Mouse (Mus musculus): ENCODE data around the gene Dio1. TPM values are rescaled to one million over a fixed set of nuclear protein-coding genes. Genes with fewer than 3 reads are reported as not detected.

The Dio1 gene
- polyA plus RNA-seq, 1 experiment from 2014 or later: not detected

- no peak overlapping the region for H3K4me3 ChIP-seq (replicated peaks)
- no peak overlapping the region for H3K9ac ChIP-seq (replicated peaks)
- no peaks in the 10 kb centered on the region for H3K27me3 ChIP-seq
- no peak for ATAC-seq (ENCODE audit: insufficient number of reproducible peaks, insufficient read depth, low FRiP score, low TSS enrichment, low read depth)
- WGBS: 30% methylated on average over 8 of the region's 8 CpGs
- no peak overlapping the region for H3K4me2 ChIP-seq
- no peak overlapping the region for H3K27ac ChIP-seq
- H3K9me3 ChIP-seq: no peaks in the 10 kb centered on the region
- peaks cover 35% of the 10 kb centered on the region for H3K36me3 ChIP-seq
- peaks cover 8% of the 10 kb centered on the region; the same call in 1 of the 2 replicates for H3K4me1 ChIP-seq (replicated peaks)
Observed at GRCm38 (mm10) chr4:107278188-107278707, 28.7 kb downstream of the Dio1 start.

DNA sequence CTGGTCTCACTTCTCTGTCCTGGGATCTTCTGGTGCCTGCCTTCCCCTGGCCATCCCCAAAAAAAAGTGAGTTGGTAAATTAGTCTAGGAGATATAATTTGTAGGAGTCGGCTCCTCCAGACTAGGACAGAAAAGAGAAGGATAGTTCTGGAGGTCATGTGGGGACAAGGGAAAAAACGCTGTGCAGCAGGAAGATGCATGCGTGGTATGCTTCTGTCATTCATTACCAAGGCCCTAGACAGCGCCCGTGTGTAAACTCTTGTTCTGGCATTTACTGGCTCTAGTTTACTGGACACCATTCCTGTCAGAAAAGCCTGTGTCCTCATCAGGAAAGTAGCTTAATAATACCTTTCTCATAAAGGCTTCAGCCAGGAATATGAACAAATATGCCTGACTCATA lies 32.5 kb downstream of the Dio1 start:
- Histone ChIP-seq H3K27ac (0 out of 2 replicates have a peak overlapping the region, but pooled peaks have one; percentile 14), H3K9me3 (no peaks in the 10 kb centered on the region), H3K4me2 (no peak overlapping the region), H3K36me3 (peaks cover 20% of the 10 kb centered on the region; the same call in 1 of the 2 replicates), H3K27me3 (no peaks in the 10 kb centered on the region), H3K4me3 (replicated peaks) (no peak overlapping the region), H3K9ac (replicated peaks) (no peak overlapping the region), H3K4me1 (replicated peaks) (peaks cover 8% of the 10 kb centered on the region; the same call in 1 of the 2 replicates)
- WGBS: 68% methylated on average over 5 of the region's 5 CpGs
- no peak for ATAC-seq (ENCODE audit: insufficient number of reproducible peaks, insufficient read depth, low FRiP score, low TSS enrichment, low read depth)

DNA sequence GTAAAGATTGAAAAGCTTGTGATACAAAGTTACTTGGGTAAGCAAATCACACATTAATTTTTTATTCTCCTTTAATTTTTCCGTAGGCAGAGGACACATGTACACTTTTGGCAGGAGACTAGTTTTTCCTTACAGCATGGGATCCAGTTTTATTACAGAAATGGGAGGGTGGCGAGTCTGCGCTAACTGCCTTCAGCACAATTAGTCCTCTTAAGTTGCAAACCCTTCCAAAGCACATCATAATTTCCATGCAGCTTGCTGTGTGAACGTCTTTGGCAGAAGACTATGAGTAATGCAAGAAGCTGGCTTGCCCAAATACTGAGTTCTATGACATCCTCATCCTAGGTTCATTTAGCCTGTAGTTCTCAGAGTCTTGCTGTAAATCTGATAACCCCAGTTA lies 33.3 kb downstream of the Dio1 start:
- Histone ChIP-seq H3K4me1 (replicated peaks) (peaks cover 8% of the 10 kb centered on the region; the same call in 1 of the 2 replicates), H3K27me3 (no peaks in the 10 kb centered on the region), H3K27ac (0 out of 2 replicates have a peak overlapping the region, but pooled peaks have one; percentile 14), H3K9ac (replicated peaks) (no peak overlapping the region), H3K4me3 (replicated peaks) (no peak overlapping the region), H3K4me2 (no peak overlapping the region), H3K9me3 (no peaks in the 10 kb centered on the region), H3K36me3 (peaks cover 21% of the 10 kb centered on the region; the same call in 1 of the 2 replicates)
- 44% methylated on average over 4 of the region's 4 CpGs for WGBS
- ATAC-seq (ENCODE audit: insufficient number of reproducible peaks, insufficient read depth, low FRiP score, low TSS enrichment, low read depth): no peak

DNA sequence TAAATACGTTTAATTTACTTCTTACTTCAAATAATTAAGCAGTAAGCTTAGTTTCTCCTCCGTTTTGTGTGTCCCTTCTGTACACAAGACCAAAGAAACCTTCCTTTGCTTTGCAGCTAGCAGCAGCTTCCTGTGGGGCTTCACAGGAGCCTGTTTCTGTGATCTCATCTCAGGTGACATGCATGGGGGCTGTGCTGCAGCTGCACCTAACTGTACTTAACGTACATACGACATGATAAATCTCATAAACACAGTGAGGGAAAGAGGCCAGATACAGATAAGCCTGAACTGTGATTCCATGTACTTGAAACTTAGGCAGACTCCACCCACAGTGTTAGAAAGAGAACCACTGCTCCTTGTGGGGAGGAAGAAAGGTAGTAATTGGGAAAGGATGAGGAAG lies 47.0 kb downstream of the Dio1 start:
- ATAC-seq (ENCODE audit: insufficient number of reproducible peaks, insufficient read depth, low FRiP score, low TSS enrichment, low read depth): no peak
- H3K27ac ChIP-seq: no peak overlapping the region
- WGBS: 53% methylated on average over 4 of the region's 4 CpGs

DNA sequence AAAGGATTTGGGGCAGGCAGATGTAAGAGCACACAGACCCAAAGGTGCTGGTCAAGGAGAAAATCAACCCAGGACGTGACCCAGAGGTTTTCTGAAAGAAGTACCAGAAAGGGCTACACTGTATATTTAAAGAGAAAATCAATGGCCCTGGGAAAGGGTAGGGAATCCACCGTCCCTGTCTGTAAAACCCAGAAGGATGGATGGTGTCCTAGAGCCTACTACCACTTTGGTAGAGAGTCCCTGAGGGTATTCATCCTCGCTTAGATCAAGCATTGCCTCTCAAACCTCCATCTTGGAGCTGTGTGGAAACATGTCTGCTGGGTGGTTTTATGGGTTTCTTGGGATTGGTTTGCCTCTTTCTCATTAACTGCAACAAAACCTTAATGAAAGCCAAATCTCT lies 52.6 kb downstream of the Dio1 start:
- 15% methylated on average over 3 of the region's 3 CpGs for WGBS

More for the DNA sequence above, 47.0 kb downstream of the Dio1 start:
- Histone ChIP-seq H3K27me3 (no peaks in the 10 kb centered on the region), H3K36me3 (peaks cover 14% of the 10 kb centered on the region), H3K9me3 (peaks cover 3% of the 10 kb centered on the region; the same call in 1 of the 2 replicates), H3K4me1 (replicated peaks) (peaks cover 8% of the 10 kb centered on the region; the same call in 1 of the 2 replicates), H3K9ac (replicated peaks) (no peak overlapping the region), H3K4me3 (replicated peaks) (no peak overlapping the region), H3K4me2 (no peak overlapping the region)

DNA sequence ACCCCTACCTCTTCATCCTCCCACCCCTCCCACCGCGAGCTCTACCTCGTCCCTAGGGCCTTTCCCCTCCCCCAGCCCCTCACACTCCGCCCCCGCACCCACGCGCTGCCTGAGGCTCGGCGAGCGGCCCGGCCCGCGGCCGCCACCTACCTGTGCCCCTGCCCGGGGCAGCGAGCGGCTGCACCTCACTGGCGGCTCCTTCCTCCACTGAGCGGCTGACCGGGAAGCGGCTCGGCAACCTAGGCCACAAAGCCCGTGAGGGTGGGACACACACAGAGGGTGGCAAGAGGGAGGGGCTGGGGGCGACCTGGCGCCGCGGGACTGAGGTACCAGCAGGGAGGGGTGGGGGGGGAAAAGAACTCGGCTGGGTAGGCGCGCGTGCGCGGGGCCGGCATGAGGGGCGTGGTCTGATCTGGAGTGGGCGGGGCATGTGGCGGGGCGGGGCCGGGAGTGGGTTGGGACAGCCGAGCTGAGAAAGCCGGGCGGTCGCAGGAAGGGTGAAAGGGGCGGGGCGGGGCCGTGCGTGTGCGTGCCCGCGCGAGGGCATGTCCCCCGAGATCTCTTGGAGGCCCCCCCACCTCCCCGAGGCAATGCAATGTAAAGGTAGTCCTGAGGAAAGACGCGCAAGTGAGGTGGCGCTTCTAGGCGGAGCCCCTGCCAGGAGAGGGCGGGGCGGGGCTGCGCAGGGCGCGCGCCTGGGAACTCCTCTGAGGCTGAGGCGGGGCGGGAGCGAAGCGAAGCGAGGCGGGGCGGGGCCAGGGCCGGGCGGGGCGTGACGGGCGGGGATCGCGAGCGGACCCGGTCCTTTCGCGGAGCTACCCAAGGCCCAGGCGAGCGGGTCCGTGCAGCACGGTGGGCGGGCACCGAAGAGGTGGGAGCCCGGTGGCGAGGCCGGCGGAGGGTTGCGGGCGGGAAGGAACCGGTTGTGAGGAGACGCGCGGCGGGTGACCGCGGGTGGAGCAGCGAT lies 53.6 kb downstream of the Dio1 start, which contains the start of the genes Lrrc42 and Hspb11:
Gene Lrrc42, minus strand, starts transcription at position 408 of the 967 bp plus-strand sequence.
Gene Hspb11, plus strand, starts transcription at position 469 of the 967 bp plus-strand sequence.
- Histone ChIP-seq H3K4me2 (peak within 1 kb of the TSS; percentile 78), H3K9me3 (no peaks in the 10 kb centered on the region), H3K27me3 (no peaks in the 10 kb centered on the region), H3K4me1 (replicated peaks) (peaks cover 32% of the 10 kb centered on the region), H3K9ac (replicated peaks) (peak within 1 kb of the TSS; percentile 81), H3K27ac (peak within 1 kb of the TSS; percentile 85), H3K4me3 (replicated peaks) (peak within 1 kb of the TSS; percentile 76), H3K36me3 (no peaks in the 10 kb centered on the region)
- ATAC-seq (ENCODE audit: insufficient number of reproducible peaks, insufficient read depth, low FRiP score, low TSS enrichment, low read depth): peak; percentile 98
- under 1% methylated on average over 84 of the region's 101 CpGs for WGBS

More for the DNA sequence above, 52.6 kb downstream of the Dio1 start:
- Histone ChIP-seq H3K36me3 (no peaks in the 10 kb centered on the region), H3K4me1 (replicated peaks) (peaks cover 29% of the 10 kb centered on the region), H3K27me3 (no peaks in the 10 kb centered on the region), H3K4me3 (replicated peaks) (peak overlapping the region; percentile 76), H3K27ac (peak overlapping the region; percentile 85), H3K9ac (replicated peaks) (peak overlapping the region; percentile 81), H3K4me2 (peak overlapping the region; percentile 67), H3K9me3 (no peaks in the 10 kb centered on the region)
- ATAC-seq (ENCODE audit: insufficient number of reproducible peaks, insufficient read depth, low FRiP score, low TSS enrichment, low read depth): no peak

- peaks cover 37% of the 10 kb centered on the region for H3K4me1 ChIP-seq (replicated peaks)
- H3K27ac ChIP-seq: peak overlapping the region; percentile 81; the same call in 1 of the 2 replicates
- no peaks in the 10 kb centered on the region for H3K27me3 ChIP-seq
- WGBS: under 1% methylated on average over 11 of the region's 11 CpGs
- H3K9me3 ChIP-seq: no peaks in the 10 kb centered on the region
- peak overlapping the region; percentile 78 for H3K4me2 ChIP-seq
- peak overlapping the region; percentile 76 for H3K4me3 ChIP-seq (replicated peaks)
- no peak for ATAC-seq (ENCODE audit: insufficient number of reproducible peaks, insufficient read depth, low FRiP score, low TSS enrichment, low read depth)
- H3K9ac ChIP-seq (replicated peaks): peak overlapping the region; percentile 81
- H3K36me3 ChIP-seq: peaks cover under 1% of the 10 kb centered on the region; the same call in 1 of the 2 replicates
Observed at GRCm38 (mm10) chr4:107252522-107252921, 54.4 kb downstream of the Dio1 start.

DNA sequence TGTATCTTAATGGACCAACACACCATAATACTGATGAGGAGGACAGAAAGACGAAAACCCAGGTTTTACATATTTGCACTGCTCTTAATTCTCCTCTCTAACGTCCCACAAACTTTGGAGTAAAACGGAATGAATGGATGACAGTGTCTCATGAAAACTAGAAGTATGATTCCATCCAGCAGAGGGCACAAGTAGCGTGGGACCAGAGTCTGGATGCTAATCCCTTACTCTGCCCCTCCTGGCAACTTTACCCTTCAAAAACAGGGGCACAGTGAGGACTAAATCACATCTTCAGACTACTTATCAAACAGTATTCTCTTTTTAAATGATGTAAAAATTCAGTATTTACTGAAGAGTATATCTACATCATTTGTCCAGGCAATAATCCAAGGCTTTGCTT lies 56.5 kb downstream of the Dio1 start:
- no peak for ATAC-seq (ENCODE audit: insufficient number of reproducible peaks, insufficient read depth, low FRiP score, low TSS enrichment, low read depth)
- peaks cover 41% of the 10 kb centered on the region for H3K4me1 ChIP-seq (replicated peaks)
- H3K9me3 ChIP-seq: no peaks in the 10 kb centered on the region
- whole genome bisulfite sequencing: 27% methylated on average over 4 of the region's 4 CpGs
- H3K4me3 ChIP-seq (replicated peaks): no peak overlapping the region
- H3K27me3 ChIP-seq: no peaks in the 10 kb centered on the region
- H3K36me3 ChIP-seq: peaks cover 11% of the 10 kb centered on the region; the same call in 1 of the 2 replicates
- no peak overlapping the region for H3K4me2 ChIP-seq
- no peak overlapping the region for H3K27ac ChIP-seq
- H3K9ac ChIP-seq (replicated peaks): no peak overlapping the region

DNA sequence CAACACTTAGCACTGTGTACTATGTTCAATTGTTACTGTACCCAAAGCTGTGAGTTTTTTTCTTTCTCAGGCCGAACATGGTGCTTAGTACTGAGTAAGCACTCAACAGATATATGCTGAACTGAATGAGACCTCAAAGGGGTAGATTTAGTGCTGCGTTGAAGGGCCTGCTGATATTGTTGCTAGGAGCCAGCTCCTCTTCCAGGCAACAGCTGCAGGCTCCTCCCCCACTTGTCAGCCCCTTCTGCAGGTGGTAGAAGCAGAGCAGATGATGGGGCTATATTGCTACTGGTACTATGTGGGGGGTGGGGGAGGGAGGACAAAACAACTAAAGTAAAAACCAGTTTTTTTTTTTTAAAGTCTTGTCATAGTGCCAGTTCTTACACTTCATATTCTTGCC lies 57.5 kb downstream of the Dio1 start:
- ATAC-seq (ENCODE audit: insufficient number of reproducible peaks, insufficient read depth, low FRiP score, low TSS enrichment, low read depth): no peak
- Histone ChIP-seq H3K27me3 (no peaks in the 10 kb centered on the region), H3K4me3 (replicated peaks) (no peak overlapping the region), H3K9ac (replicated peaks) (no peak overlapping the region), H3K9me3 (no peaks in the 10 kb centered on the region), H3K4me2 (no peak overlapping the region), H3K27ac (no peak overlapping the region), H3K36me3 (peaks cover 21% of the 10 kb centered on the region; the same call in 1 of the 2 replicates), H3K4me1 (replicated peaks) (peaks cover 40% of the 10 kb centered on the region)
- 61% methylated on average over 2 of the region's 2 CpGs for WGBS

DNA sequence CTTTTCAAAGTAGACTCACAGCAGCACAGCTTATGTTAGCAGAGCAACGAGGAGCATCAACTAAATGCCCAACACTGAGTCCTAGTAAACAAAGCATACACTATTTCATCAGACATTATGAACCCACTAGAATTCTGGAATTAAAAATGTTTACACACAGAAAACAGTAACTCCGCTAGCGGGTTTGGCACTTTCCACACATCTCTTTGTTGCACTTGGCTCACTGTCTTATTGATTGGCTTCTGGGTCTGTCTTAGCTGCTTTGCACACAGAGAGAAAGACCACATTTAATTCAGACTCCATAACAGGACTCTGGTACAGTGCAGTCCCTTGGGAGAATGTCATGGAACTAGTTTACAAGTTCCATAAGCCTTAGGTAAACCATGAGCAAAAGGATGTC lies 58.9 kb downstream of the Dio1 start:
- 96% methylated on average over 3 of the region's 3 CpGs for WGBS
- no peak for ATAC-seq (ENCODE audit: insufficient number of reproducible peaks, insufficient read depth, low FRiP score, low TSS enrichment, low read depth)
- no peak overlapping the region for H3K4me2 ChIP-seq
- H3K9ac ChIP-seq (replicated peaks): no peak overlapping the region
- peaks cover 31% of the 10 kb centered on the region for H3K36me3 ChIP-seq
- H3K4me3 ChIP-seq (replicated peaks): no peak overlapping the region
- no peaks in the 10 kb centered on the region for H3K27me3 ChIP-seq
- no peak overlapping the region for H3K27ac ChIP-seq
- H3K4me1 ChIP-seq (replicated peaks): peaks cover 37% of the 10 kb centered on the region
- H3K9me3 ChIP-seq: no peaks in the 10 kb centered on the region

DNA sequence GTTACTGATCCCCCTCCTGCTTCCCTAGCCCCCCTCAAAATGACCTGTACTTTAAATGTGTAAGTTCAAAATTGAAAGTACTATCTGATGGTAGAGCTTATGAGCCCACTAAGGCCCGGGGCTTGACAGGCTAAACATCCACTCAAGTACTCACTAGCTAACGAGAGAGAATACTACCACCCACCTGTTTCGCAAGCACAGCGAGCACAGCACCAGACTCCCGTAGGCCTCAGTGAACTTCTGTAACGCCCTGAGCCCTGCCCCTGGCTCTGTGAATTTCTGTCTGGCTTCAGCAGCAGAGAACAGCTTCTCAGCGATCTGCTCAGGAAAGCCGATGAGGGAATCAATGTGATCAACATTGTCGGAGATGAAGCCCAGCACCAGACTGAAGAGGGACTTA lies 59.9 kb downstream of the Dio1 start:
- Histone ChIP-seq H3K4me3 (replicated peaks) (no peak overlapping the region), H3K27ac (no peak overlapping the region), H3K27me3 (no peaks in the 10 kb centered on the region), H3K9me3 (no peaks in the 10 kb centered on the region), H3K36me3 (peaks cover 38% of the 10 kb centered on the region), H3K9ac (replicated peaks) (no peak overlapping the region), H3K4me1 (replicated peaks) (peaks cover 33% of the 10 kb centered on the region), H3K4me2 (no peak overlapping the region)
- WGBS: 80% methylated on average over 9 of the region's 9 CpGs
- no peak for ATAC-seq (ENCODE audit: insufficient number of reproducible peaks, insufficient read depth, low FRiP score, low TSS enrichment, low read depth)

Measured in limb, embryonic 12.5 days (tissue).